Mouse (Mus musculus) hindlimb bud, embryonic 11.5 days (tissue): ENCODE results near the gene Trpc1.

Experiments
- DNase-seq: peaks from one replicate; pipeline ENCODE4 v3.0.0-alpha.2; 2012; ENCODE audit warnings: low read depth, low spot score; ENCODE audit errors: extremely low spot score

The Trpc1 gene

GRCm38 (mm10) chr9:95750037-95750511, at the start of gene Trpc1:
Gene Trpc1 (minus strand): TSS chr9:95750375.
- DNase-seq = no peak

GRCm38 (mm10) chr9:95796323-95796722, 46.1 kb upstream of the Trpc1 start:
- DNase-seq = no peak

DNA sequence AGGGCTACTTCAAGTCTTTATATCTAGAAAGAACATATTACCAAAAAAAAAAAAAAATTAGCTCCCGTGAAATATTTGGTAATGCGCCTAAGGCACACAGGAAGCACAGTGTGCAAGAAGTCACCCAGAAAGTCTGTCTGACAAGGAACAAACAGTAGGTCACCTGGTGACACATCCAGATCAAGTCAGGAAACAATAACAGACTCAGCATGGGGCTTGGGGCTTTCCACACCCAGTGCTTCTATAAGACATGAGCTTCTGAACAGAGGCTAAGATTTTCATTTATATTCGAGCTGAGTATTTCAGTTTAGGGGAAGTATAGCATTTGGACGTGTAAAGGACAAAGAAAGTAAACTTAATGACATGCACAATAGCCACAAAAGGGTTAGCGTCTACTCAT, 45.7 kb upstream of the Trpc1 start:
- DNase-seq = no peak

DNA sequence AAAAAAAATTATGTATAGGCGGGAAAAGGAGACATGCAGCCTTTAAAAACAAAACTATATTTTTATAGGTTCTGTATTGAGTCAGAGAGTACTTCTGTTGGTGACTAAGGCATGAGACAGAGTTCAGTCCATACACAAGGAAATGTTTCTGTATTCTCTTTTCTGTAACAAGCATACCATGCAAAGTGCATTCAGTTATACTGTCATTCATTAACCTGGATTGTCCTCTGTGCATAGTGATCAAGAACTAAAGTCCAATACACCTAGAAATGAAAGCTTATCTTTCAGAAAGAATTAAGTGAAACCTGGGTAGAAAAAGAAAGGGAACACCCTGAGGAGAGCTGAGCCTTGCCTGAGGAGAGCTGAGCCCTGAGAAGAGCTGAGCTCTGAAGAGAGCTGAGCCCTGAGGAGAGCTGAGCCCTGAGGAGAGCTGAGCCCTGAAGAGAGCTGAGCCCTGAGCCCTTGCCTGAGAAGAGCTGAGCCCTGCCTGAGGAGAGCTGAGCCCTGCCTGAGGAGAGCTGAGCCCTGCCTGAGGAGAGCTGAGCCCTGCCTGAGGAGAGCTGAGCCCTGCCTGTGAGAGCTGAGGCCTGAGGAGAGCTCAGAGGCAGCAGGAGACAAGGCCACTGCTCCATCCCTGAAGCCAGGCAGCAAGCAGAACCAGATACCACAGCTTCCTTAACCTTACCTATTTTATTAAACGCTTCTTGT, 45.1 kb upstream of the Trpc1 start:
- DNase-seq = no peak

DNA sequence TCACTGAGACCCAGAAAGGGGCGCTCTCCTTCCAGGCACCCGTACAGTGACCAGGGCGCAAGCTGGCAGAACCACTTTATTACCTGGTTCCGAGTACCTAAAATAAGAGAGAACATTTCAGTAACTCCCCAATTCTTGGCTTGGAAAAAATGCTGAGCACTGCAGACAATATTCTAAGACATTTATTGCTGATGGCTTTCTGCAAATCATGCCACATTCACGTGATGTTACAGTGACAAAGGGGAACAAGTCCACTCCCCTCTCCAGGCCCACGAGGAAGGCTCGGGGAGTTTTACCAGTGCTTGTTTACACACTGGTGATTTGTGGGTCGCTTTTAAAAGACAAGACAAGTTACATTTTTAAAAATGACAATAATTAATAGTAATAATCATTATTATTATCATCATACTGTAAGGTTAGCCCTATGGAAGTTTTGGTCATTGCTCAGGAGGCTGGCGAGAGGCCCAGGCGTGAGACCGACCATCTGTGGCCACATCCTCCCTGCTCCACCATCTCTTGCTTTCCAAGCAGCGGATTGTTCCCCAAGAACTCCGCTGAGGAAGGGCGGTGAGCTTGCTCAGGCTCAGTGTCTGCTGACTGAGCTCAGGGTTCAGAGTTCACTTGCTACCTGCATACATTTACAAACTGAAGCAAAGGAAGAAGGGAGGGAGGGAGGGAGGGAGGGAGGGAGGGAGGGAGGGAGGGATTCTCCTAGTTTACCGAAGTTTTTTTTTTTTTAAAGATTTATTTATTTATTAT, 44.0 kb upstream of the Trpc1 start:
- no peak for DNase-seq

GRCm38 (mm10) chr9:95784888-95785511, 34.8 kb upstream of the Trpc1 start:
- DNase-seq = no peak

DNA sequence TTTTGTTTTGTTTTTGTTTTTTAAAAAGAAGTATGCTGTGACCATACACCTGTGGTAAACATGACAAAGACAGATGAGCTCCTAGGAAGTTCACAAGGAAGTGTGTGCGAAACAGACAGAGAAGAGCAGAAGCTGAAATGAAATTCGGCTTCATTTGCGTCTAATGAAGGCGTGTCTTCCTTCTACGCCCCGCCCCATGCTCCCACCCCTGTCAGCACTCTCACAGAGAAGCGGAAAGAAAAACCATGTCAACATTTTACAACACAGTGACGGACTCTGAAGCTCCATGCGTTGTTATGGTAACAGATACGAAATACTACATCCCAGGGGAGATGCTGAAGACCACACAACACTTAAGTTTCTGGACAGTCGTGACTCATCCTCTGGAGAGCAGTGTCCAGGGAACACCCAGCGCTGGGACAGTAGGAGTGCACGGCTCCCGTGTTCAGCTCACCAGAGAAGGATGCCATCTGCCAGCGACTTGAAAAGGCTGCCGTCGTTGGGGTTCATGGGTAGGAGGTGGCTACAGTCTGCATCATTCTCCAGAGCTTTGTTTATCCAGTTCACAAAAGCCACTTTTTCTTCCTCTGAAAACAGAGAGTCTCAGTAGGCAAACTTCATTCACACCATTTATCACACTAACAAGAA, 33.6 kb upstream of the Trpc1 start:
- no peak for DNase-seq

DNA sequence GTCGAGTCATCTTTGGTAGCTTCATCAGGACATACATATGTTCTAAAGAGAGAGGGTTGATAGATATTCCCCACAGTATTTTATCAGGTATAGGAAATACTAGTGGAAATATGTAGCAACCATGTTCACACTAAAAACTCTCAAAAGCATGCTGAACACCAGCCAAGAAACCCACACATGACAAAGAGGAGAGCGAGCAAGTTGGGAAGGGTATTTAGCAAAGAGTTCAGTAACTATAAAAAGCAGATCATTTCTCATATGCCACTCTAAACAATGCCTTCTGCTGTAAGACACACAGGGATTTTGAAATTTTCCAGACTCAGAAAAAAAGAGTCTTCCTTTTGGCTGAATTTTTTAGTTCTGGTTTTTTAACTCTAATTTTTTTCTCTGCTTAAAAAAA, 21.5 kb upstream of the Trpc1 start:
- DNase-seq = no peak

GRCm38 (mm10) chr9:95763218-95763617, 13.0 kb upstream of the Trpc1 start:
- DNase-seq = no peak

DNA sequence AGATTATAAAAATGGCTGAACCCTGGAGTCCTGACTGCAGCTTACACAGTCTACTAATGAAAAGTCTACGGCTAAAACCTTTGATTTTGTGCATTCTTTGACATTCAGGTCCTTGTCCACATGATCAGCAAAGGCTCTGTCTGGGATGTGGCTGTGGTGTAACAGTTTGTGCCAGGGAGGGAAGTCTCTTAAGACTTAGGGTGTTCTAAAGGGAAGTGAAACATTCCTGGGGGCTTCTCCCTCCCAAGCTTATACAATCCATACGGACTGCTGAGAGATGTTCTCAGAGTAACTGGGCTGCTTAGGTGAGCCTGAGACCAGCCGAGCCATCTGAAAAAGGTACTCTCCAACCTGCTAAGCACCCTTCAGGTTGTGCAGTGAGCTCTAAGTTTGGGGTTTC, 12.1 kb upstream of the Trpc1 start:
- no peak for DNase-seq

DNA sequence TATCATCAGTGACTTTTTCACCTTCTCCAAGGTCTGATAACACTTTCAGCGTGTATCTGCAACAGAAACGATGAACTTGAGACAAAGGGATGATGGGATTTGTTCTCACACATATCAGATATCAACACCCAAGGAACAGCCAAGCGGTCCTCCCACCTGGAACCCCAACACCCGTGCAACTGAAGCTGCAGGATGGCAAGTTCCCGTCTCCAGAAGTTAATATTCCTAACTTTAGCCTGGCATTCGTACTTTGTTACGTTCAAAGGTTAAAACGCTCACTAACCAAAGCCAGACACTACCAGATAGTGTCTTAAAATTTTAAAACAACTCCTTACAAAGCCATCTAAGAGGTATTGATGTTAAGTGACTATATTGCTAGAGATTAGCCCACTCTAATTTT, 11.2 kb upstream of the Trpc1 start:
- DNase-seq = no peak

DNA sequence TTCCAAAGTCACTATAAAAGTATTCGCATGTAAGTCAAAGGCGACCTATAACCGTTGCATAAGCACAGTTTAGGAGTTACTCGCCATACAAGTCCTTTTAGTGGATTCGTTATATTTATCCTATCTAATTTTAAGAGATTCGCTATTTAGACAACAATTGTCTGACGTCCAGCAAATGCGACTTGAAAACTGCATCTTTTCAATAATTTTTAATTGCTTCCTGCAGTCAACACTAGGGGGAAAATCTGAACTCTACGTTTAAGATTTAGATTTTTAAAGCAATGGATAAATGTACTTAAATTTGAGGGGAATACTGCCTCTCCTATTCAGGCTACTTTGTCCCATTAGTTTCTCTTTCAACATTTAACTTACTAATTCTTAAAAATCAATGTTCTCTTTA, 571 bp upstream of the Trpc1 start:
- no peak for DNase-seq

GRCm38 (mm10) chr9:95749461-95749928, 680 bp downstream of the Trpc1 start:
- no peak for DNase-seq

DNA sequence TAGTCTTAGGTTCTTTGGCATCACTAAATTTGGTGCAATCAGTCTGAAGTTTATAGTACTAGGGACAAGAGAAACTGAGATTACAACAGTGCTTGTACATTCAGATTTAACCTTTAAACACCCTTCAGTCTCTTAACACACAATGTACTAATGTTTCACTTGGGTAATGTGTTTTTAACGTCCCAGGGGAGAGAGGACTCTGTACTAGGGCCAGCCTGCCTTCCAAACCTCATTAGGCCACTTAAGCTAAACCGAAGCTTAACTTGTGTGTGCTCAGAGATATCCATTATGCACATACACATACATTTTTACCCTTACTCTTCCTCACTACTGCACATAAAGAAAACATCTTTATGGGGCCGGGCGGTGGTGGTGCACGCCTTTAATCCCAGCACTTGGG, 2.9 kb downstream of the Trpc1 start:
- no peak for DNase-seq

DNA sequence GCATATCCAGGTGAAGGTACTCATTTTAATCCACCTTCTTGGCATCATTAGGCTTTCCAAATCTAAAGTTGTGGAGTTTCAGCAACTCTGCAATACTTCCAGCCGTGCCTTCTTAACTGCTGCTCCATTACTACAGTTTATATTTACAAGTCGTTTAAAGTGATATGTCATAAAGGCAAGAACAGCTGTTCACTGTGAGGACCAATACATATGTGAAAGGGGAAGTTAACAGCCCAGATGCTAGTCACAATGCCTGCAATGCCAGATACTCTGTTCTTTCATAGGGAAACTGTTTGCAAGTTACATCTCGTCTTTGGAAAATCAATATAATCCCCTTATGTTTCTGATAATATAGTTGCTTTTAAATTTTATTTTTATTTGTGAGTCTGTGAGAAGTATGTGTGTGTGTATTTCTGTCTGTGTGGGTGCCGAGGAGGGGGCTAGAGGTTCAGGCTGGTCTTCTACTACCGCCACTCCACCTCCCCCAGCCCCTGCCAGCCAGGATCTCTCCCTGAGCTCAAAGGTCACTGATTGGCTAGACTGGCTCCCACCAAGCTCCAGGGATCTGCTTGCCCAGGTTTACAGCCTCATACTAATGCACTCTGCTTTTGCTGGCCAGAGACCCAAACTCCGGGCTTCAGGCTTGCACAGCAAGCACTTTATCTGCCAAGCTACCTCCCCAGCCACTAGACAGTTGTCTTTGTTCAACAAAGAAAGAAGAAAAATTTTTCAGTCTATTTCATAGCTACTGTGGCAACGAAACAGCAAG, 5.1 kb downstream of the Trpc1 start:
- DNase-seq = no peak

- DNase-seq = no peak
Measured at GRCm38 (mm10) chr9:95736238-95736637, 13.9 kb downstream of the Trpc1 start.

DNA sequence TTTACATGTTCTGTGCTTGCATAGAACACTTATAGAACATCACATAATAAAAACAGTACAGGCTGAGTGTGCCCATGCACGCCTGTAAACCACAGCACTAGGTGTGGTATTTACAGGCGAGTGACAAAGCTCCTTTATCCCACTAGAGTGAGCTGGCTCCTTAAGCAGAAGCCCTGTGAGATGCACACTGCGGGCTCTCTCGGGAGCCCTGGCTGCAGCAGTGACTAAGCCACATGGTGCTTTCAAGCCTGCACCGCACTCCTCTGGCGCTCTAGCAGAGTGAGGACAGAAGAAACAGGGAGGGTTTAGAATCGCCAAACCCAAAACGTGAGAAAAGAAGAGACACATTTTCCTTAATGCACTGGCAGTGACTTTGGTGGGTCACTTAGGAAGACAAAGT, 37.6 kb downstream of the Trpc1 start:
- no peak for DNase-seq

- DNase-seq = no peak
Measured at GRCm38 (mm10) chr9:95708943-95709342, 41.2 kb downstream of the Trpc1 start.

GRCm38 (mm10) chr9:95705371-95705770, 44.8 kb downstream of the Trpc1 start:
- DNase-seq = no peak

DNA sequence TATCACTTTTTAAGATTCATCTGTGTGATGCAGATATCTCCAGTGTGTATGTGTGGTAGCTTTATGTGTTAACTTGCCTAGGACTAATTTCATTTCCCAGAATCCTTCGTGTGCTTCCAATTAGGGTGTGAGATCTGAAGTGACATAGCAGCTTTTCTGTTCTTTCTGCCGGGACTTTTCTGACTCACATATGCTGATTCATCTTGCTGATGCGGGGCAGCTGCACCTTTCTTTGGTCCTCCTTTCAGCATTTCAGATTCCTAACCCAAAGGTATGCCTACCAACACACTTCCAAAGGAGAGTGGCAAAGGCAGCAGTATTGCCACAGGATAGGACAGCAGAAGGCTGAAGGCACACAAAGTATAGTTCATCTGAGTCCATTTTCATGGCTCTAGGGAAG, 46.1 kb downstream of the Trpc1 start:
- DNase-seq = no peak

GRCm38 (mm10) chr9:95699273-95699672, 50.9 kb downstream of the Trpc1 start:
- no peak for DNase-seq
